Mouse (Mus musculus) inflammation-experienced regulatory T-cells, adult 6 months (primary cell): ENCODE measurements around the gene Pus10. TPM values are rescaled to one million over a fixed set of nuclear protein-coding genes. Genes with fewer than 3 reads are reported as not detected.
A peak's percentile ranks its signal among the peaks of the same experiment; 100 is the strongest.
"Not testable (repeated sequence)": the region's sequence is repeated elsewhere in the genome, so short reads cannot be mapped to it uniquely, and the experiment has no call there.

ENCODE experiments used
- ATAC-seq: one replicate; pipeline ENCODE4 v1.8.0; 2017
- polyA plus RNA-seq, 3 experiments: library from polyadenylated mRNA; unstranded; fragments of 100-300 nt; shearing (Covaris generic); gene quantifications; one replicate each; pipeline ENCODE4 v1.2.1; 2017

The Pus10 gene
- polyA plus RNA-seq, 3 experiments from 2014 or later: 21.6 to 35.1 (median 34.1) TPM

GRCm38 (mm10) chr11:23767369-23767768 lies 101.9 kb downstream of the Pus10 start:
- ATAC-seq: not testable (repeated sequence)

DNA sequence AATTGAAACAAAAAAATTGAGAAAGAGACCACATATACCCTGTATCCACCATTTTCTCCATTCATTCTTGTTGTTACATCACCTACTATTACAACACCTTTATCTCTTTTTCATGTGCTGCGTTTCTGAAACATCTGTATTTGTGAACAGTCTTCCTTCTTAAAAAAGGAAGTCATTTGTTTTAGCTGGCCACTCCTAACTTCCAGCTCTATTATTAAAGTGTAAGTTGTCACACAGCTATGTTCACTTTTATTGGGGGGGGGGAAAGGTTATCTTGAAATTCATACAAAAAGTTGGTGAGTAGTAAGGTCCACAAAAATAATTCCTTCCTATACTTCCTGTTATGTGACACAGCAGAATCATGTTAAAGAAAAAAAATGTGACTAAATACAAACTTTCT lies 102.5 kb downstream of the Pus10 start:
- ATAC-seq: no peak

GRCm38 (mm10) chr11:23769033-23769432 lies 103.6 kb downstream of the Pus10 start:
- no peak for ATAC-seq

GRCm38 (mm10) chr11:23769686-23770509 lies 104.4 kb downstream of the Pus10 start:
- ATAC-seq: peak; percentile 32

DNA sequence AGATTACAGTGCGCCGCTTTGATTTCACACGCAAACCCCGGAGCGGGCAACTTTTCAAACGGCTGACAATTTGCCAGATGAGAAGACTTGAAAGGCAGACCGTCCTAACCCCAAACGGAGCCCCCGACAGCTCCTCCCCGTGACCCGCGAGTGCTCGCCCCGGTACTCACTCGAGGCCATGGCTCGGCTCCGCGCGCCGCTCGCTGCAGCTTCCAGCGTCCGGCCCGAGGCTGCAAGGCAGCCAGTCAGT lies 105.0 kb downstream of the Pus10 start:
- no peak for ATAC-seq

- peak; percentile 60 for ATAC-seq
Observed at GRCm38 (mm10) chr11:23770760-23771506, 105.5 kb downstream of the Pus10 start, which contains the start of gene Rel. Gene Rel (minus strand): TSS chr11:23770970.

- ATAC-seq: peak; percentile 4
Observed at GRCm38 (mm10) chr11:23771507-23772097, 106.1 kb downstream of the Pus10 start.

GRCm38 (mm10) chr11:23772471-23772870 lies 107.0 kb downstream of the Pus10 start:
- ATAC-seq: no peak

DNA sequence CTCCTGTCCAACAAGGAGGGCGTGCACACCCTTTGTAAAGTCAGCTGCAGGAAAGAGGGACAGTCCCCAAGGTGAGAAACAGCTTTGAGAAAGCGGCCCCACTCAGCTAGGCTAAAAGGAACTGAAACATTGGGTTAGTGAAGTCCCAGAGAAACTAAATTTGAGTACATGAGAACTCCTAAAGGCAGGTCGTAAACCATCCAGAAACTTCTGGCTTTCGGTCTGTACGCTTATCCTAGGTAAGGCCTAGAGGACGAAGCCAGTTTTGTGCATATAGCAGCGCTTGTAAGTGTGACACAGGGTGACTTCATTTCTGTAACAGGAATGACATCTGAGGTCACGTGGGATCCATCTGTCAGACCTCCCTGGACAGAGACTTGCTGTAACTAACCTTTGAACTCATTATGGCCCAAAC lies 113.3 kb downstream of the Pus10 start:
- peak; percentile 57 for ATAC-seq

GRCm38 (mm10) chr11:23782038-23782437 lies 116.6 kb downstream of the Pus10 start:
- ATAC-seq: peak; percentile 91

Other genes starting within 250 kb of the Pus10 start
- gene Ahsa2, start 167.6 kb upstream of the Pus10 start, polyA plus RNA-seq: 10 to 100 TPM; 32.0 to 44.8 (median 39.3) TPM
- gene 1700093K21Rik, start 144.5 kb upstream of the Pus10 start, polyA plus RNA-seq: not detected
- gene 0610010F05Rik, start 32.0 kb upstream of the Pus10 start, polyA plus RNA-seq: 1 to 10 TPM; 1.2 to 4.2 (median 1.9) TPM
- 10 to 100 TPM in 1 of 3 experiments, 1 to 10 TPM in 2; 9.2 to 11.2 (median 9.9) TPM for gene Pex13, start 285 bp downstream of the Pus10 start, polyA plus RNA-seq
- gene Rel, start 105.3 kb downstream of the Pus10 start, polyA plus RNA-seq: 10 to 100 TPM; 19.6 to 33.6 (median 22.1) TPM
- 10 to 100 TPM; 38.4 to 44.2 (median 40.9) TPM for gene Papolg, start 229.6 kb downstream of the Pus10 start, polyA plus RNA-seq